Mouse (Mus musculus) spleen, adult 18-20 months (tissue): ENCODE results near the gene Olfr698.
"Not testable (repeated sequence)": the region's sequence is repeated elsewhere in the genome, so short reads cannot be mapped to it uniquely, and the experiment has no call there.

ENCODE experiments used
- DNase-seq, 2 experiments: peaks; one replicate each; pipeline ENCODE4 v3.0.0; 2022; ENCODE audit warnings: mixed read lengths in 2 of 2

Olfr698 gene

GRCm38 (mm10) chr7:106755297-106755696, at the start of gene Olfr698:
Olfr698 (minus strand) TSS chr7:106755397.
- DNase-seq: no peak

DNA sequence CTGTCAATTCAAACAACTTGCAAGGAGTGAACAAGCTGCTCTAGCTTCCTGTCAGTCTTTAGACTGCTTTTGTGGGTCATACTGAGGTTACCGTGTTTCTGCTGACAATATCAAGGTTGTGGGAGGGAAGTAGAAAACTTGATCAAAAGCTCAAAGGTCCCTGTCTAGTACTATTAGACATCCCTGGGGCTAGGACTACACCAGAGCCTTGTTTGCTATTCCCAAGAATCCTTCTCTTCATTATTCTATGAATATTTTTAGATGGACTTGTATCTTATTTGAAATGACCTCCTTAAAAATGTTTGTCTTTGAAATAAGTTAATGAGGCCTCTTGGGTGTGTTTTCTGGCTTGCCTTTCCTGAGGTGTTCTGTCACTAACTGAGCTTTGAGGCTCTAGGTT, 37.9 kb upstream of the Olfr698 start, which contains the start of gene Olfr699:
Gene Olfr699, minus strand, starts transcription at position 101 of the 400 bp plus-strand sequence.
- no peak for DNase-seq

- no peak for DNase-seq
Observed at GRCm38 (mm10) chr7:106788330-106788729, 33.1 kb upstream of the Olfr698 start.

GRCm38 (mm10) chr7:106761008-106761407, 5.8 kb upstream of the Olfr698 start:
- DNase-seq: not testable (repeated sequence)

- DNase-seq: no peak
Observed at GRCm38 (mm10) chr7:106758800-106759199, 3.6 kb upstream of the Olfr698 start.

DNA sequence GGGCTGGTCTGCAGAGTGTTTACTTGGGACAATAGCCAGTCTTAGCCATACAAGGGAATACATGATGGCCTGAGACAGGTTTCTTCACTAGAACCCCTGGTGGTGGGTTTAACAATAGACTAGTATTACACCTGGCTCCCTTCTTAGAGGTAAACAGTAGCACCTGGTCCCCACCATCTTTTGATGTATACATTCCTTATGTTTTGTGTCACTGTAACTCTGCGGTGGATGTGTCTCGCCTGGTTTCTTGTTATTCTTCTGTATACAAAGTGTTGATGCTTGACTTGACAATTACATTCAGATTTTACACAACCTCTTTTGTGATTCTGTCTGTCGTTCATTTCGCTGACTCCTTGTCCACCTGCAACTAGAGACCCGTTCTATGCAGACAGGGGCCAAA, 9.4 kb downstream of the Olfr698 start:
- DNase-seq: no peak

DNA sequence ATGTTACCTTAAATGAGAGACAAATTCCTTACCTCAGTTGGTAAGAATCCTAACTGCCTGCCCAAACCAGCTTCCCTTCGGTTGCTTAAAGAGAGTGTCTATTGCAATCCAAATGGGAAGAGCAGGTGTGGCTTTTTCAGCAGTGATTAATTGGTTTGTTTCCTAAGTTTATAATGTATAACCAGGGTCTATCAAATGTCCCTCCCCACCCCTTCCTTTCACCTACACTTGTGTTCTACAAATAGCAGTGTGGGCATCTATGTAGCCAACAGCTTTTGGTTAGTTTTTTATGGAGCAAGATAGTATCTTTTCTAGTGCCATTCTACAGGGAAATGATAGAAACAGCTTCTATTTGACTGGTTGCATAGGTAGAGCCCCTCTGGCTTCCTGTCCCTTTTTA, 12.9 kb downstream of the Olfr698 start, which contains the start of gene Olfr697:
Gene Olfr697, minus strand, starts transcription at position 101 of the 400 bp plus-strand sequence.
- no peak for DNase-seq

DNA sequence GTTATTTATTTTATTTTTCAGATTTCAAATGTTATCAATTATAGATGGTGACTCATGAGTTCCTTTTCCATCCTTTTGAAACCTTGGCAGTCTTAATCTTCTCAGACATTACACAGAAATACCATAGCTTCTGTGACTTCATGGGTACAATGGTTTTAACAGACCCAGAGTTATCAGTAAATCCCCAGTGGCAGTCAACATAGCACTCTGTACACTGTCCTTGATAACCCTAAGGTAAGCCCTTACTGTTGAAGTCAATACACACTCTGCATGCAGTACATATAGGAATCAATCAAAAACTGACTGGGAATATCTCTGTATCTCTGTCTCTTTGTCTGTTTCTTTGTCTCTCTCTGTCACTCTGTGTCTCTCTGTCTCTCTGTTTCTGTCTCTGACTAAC, 18.2 kb downstream of the Olfr698 start:
- no peak for DNase-seq

DNA sequence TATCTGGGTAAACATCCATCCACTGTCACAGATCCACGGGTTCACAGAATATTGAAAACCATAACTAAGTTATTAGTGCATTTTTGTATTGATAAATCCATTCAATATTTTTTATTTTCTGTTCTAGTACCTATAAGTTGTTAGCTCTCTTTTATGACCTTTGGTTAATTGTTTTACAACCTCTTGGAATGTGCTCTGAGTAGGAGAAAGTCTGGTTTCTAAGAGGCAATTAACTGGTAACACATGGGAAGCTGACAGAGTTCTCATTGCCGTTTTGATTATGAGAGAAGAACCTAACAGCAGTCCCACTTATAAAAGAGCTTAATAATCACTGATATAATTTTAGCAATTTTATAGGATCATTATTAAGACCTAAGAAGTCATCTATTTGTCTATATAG, 21.5 kb downstream of the Olfr698 start:
- no peak for DNase-seq

DNA sequence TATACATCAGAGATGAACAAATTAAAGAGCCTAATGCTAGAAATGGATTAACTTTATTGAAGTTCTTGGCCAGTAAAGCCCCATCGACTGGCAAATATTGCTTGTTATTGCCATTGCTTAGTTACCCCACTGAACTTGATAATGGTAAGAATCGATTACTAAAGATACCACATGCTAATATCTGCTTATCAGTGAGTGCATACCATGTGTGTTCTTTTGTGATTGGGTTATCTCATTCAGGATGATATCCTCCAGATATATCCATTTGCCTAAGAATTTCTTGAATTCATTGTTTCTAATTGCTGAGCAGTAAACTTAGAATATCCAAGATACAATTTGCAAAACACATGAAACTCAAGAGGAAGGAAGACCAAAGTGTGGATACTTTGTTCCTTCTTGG, 29.5 kb downstream of the Olfr698 start:
- DNase-seq: not testable (repeated sequence)

DNA sequence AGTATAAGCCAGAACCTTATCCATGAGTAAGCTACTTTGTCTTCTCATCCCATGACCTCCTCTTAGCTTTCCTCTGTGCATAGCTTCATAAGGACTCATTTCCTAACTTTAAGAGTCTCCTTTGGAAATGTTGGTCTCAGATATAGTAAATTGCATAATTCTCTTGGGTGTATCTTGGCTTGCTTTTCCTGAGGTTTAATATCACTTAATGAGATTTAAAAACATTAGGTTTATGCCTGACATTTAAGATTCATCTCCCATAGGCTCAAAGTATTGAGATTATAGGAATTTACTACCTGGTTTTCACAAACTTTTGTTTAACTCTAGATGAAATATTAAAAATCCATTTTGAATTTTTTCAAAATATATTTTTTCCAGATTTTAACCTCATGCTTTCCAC, 38.9 kb downstream of the Olfr698 start, which contains the start of gene Olfr695:
Gene Olfr695, minus strand, starts transcription at position 101 of the 400 bp plus-strand sequence.
- DNase-seq: no peak

- DNase-seq: no peak
Observed at GRCm38 (mm10) chr7:106711463-106711862, 43.7 kb downstream of the Olfr698 start.

GRCm38 (mm10) chr7:106707705-106708104, 47.5 kb downstream of the Olfr698 start:
- DNase-seq: not testable (repeated sequence)
